Mouse (Mus musculus) embryonic fibroblast, embryonic 13.5 days (primary cell): Measurements from ENCODE around the gene Cyp17a1.

ENCODE experiments used
- CTCF ChIP-seq: IDR thresholded peaks from 2 replicates; pipeline ENCODE4 v1.5.1; 2011; ENCODE audit warnings: mild to moderate bottlenecking, control low read depth, low read length, moderate library complexity, borderline replicate concordance; ENCODE audit not compliant: insufficient read depth
- POLR2A ChIP-seq: IDR thresholded peaks from 2 replicates; pipeline ENCODE4 v1.6.1; 2011; ENCODE audit warnings: low read depth, mild to moderate bottlenecking, control low read depth, low read length, moderate library complexity

DNA sequence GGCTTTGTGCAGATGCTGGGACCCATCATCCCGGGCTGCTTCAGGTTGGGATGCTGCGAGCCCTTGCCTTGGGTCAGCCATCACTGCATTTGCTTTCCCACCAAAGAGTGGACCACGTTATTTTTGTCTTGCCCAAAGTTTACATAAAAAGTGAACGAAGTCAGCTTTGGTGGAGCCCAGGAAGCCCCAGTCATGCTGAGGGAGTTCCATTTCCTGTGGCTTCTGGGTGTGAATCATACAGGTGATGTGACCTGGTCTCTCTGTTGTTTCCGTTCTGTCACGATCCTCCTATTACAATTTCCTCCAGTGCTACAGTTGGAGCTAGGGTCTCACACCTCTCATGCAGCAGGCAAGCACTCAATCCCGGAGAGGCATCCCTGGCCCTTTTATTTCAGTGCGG, 55.6 kb downstream of the Cyp17a1 start:
- TF ChIP-seq POLR2A = no peak
- TF ChIP-seq CTCF = no peak
